Mouse (Mus musculus): Measurements from ENCODE around the gene Map6.
A peak's percentile ranks its signal among the peaks of the same experiment; 100 is the strongest.
"Not testable (repeated sequence)": the region's sequence is repeated elsewhere in the genome, so short reads cannot be mapped to it uniquely, and the experiment has no call there.

Map6 gene

DNA sequence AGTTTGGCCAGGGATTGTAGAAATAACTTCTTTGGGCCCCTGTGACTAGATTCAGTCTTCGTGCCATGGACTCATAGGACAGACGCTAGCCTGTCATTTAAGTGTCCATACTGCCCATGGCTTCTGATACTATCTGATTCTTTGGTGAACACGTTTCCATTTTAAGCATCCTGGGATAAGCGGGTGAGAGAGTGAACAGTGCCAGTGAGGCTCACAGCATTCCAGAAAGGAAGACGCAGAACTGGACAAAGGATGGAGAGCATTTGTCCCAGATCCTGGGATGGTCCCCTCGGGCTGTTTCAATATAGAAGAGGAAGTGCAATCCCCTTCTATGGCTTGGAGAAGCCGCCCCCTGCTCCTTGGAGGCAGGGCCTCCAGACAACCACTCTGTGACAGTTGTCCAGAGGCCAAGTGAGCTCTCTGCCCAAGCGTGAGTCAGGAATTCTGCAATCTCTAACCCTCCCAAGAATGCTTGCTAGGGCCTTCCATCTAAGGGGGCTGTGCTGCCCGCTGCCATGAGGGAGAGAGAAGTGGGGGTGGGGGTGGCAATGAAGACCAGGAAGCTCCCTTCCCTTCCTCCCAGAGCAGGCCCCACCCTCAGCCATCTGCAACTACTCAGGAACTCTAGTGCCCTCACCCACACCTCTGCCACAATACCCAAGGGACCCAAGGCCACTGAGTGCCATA is 89.1 kb downstream of the Map6 start:
- DNase-seq (ENCODE audit: low spot score): peak; percentile 33

DNA sequence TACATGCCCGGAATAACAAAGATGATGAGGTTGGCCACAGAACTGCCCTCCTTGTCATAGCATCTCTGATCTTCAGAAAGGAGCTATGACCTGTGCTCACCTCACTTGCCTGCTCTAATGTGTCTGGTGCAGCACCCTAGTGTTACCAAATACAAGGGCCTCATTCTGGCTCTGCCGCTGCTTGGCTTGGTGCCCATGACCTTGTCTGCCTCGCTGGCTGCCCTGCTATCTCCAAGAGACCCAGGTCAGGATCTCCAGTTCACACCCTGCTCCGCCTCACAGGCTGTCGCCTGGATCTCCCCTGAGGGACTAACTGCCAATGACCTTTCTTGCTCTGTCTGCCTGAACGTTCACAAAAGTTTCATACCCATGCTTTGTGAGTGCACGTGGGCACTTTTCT is 90.0 kb downstream of the Map6 start:
- DNase-seq (ENCODE audit: low spot score): no peak

DNA sequence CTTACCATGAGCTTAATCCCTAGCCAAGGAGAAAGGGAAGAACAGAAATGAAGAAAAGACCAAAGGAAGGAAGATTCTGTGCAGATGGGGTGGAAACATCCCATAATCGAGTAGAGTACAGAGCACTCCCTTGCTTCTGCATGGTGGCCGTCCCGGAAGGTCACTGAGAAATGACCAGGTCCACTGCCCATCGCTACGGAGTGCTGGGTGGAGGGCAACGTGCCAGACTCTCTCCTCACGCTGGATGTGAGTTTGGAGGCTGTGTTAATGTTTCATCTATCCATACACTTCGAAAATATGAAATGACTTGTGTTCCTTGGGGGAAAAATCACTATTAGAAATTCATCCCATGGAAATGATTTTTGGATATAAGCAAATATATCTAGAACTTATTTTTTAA is 91.1 kb downstream of the Map6 start:
- no peak for DNase-seq (ENCODE audit: low spot score)

DNA sequence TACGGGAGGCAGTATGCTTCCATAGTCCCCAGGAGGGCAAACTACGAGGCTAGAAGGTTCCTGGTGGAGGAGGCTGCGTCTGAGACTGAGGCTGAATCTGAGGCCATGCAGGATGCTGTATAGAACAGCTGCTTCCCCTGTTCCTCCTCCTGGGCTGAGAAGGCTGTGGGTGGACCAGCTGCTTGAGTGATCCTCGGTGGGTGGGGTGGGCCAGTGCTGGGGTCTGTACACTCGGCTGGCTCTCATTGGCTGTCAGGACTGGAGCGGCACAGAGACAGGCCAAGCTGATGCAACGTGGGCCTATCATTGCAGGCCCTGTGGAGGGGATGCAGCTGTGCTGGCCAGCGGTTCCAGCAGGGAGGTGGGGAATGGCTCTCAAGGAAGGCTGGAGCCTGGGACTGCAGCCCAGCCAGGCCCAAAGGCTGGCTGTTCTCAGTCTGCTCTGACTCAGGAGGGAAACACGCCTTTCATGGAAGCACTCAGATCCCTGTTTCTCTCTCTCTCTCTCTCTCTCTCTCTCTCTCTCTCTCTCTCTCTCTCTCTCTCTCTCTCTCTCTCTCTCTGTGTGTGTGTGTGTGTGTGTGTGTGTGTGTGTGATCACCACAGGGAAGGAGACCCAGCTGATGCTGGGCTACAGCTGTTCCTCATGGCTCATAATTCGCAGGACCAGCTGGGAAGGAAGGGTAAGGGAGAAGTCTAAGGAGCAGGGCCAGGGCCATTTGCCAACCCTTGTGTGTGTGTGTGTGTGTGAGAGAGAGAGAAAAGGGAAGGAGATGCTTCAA is 93.0 kb downstream of the Map6 start:
- peak; percentile 59 for DNase-seq (ENCODE audit: low spot score)

DNA sequence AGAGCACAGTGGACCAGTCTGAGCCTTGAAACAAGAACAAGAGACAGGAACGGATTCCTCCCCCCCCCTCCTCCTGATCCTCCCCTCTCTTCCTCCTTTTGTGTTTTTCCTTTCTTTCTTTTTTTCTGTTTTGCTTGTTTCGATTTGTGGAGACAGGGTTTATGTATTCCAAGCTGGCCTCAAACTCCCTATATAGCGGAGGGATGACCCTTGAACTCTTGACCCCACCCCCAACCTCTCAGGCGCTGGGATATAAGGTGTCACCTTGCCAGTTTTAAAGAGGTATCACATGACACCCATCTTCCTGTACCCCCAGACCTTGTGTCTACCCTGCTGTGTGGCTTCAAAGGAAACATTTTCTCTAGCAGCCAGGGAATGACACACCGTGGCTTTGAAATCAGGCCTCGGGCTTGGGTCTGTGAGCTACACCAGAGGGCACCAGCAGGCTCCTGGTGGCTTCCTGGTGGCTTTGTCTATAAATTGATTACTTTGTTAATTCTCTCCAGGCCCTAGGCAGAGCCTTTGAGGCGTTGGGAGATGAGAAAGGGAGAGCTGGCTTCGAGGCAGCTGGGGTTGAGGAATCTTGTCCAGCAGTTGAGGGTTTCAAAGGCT is 93.7 kb downstream of the Map6 start:
- DNase-seq (ENCODE audit: low spot score): no peak

DNA sequence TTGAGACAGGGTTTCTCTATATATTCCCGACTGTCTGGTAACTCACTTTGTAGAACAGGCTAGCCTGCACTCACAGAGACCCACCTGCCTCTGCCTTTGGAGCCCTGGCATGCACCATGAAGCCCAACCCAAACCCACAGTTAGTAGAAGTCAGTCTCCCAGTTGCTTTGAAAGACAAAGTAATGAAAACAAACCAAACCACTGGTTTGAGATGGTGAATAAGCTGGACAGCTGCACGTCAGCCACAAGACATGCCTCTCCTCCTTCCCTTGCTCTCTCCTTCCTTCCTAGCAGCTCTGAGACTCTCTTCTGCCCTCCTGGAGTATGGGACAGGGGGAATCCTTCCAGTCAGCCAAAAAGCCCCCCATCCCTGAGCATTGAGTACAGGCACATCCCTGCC is 94.9 kb downstream of the Map6 start:
- DNase-seq (ENCODE audit: low spot score): no peak

DNA sequence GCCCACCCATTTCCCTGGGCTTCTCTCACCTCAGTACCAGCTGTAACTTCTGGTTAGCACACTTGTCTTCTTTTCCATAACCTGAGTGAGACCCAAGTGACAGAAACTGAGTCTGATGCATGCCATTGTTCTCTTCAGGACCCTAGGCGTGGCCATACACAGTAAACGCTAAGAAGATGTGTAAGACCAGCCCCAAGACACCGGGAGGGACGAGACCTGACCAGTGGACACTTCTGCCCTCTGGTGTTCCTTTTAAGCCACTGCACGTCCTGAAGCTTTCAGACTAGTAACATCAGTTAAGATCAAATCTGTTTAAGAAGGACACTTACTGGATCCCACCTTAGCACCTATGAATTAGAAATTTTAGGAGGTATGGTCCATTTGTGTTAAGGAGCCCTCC is 97.8 kb downstream of the Map6 start:
- DNase-seq (ENCODE audit: low spot score): peak; percentile 56

DNA sequence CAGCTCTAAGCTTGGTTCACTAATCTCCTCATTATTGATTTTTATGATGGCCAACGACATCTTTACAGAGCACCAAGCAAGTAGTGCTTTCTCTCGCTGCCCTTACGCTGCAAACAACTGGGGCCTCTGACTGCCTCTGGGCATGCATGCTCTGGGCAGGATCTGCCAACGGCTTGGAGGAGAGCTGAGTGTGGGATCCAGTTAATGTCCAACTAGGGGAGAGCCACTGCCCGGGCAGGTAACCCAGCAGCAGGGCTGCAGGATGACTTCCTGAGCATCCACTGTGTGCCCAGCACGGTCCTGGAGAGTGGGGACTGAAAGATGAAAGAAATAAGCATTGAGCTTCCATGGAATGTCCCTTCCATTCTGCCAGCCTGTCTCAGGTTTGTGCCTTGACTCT is 99.5 kb downstream of the Map6 start:
- no peak for DNase-seq (ENCODE audit: low spot score)

DNA sequence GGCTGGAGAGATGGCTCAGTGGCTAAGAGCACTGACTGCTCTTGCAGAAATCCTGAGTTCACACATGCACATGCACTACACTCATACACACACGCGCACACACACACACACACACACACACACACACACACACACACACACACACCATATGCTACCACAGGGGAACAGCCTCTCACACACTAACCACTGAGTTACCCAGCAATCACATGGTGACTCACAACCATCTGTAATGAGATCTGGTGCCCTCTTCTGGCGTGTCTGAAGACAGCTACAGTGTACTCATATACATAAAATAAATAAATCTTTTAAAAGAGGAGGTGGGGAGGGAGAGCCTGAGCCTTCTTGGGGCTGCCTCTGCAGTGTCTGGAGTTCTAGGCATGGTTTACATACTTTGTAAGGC is 107.1 kb downstream of the Map6 start:
- DNase-seq (ENCODE audit: low spot score): not testable (repeated sequence)

DNA sequence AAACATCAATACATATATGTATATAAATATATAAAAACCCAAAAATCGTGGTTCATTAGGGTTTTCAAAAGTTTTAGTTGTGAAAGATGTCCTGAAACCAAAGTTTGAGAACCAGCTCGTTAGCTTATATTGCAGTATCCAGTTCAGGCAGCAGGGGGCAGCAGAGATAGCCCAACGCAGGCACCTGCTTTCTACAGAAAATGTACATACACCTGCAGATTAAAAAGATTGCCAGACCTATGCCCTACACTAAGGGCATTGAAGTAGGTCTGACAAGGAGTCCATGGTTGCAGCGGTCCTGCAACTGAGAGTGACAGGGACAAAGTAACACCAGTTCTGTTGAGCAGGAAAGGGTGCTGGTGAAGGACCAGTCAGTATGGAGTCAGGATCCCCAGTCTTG is 108.2 kb downstream of the Map6 start:
- DNase-seq (ENCODE audit: low spot score): peak; percentile 89

DNA sequence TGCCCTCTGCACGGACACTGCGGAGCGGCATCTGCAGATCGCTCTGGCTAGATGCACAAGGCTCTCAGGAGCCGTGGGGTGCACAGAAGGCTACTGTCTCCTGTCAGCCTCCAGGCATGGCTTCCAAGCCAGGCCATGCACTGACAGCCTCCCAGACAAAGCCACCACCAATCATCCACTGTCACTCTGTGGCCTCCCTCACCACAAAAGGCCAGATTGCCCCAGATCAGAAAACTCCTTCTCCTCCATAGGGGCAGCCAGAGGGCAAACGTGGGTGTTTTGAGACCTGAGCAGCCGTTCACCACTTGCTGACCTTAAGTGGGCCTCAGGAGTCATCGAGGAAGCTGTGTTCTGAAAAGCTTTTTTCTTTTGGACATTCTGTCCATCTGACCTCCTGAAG is 111.6 kb downstream of the Map6 start:
- DNase-seq (ENCODE audit: low spot score): no peak

DNA sequence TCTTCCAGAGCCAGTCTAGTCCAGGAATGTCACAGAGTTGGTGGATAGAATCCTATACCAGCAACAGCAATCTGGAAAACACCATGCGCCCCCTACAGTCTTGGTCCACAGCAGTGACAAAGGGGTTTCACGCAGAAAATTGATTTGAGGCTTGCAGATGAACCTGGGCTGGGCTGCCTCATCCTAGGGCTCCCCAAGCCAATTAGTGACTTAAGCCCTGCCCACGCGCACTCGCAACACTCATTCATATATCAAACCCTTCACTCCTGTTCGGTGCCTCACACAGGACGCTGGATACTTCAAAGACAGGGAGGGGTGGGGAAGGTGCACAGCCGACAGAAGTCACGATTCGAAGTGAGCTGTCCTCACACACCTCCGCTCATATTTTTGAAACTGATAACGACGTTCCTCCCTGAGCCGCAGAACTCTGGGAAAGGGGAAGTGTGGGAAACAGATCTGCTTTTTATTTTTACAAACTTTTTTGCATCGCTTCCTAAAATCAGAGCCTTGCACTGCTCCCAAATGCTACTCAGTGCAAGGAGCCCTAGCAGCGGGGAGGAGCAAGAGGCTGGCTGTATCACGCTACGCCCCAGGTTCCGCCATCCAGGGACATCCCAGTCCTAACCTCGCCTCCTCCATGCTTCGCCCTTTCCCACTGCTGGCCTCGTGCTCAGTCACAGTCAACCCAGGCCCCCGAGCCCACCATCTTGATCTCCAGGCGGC is 113.4 kb downstream of the Map6 start:
- no peak for DNase-seq (ENCODE audit: low spot score)

DNA sequence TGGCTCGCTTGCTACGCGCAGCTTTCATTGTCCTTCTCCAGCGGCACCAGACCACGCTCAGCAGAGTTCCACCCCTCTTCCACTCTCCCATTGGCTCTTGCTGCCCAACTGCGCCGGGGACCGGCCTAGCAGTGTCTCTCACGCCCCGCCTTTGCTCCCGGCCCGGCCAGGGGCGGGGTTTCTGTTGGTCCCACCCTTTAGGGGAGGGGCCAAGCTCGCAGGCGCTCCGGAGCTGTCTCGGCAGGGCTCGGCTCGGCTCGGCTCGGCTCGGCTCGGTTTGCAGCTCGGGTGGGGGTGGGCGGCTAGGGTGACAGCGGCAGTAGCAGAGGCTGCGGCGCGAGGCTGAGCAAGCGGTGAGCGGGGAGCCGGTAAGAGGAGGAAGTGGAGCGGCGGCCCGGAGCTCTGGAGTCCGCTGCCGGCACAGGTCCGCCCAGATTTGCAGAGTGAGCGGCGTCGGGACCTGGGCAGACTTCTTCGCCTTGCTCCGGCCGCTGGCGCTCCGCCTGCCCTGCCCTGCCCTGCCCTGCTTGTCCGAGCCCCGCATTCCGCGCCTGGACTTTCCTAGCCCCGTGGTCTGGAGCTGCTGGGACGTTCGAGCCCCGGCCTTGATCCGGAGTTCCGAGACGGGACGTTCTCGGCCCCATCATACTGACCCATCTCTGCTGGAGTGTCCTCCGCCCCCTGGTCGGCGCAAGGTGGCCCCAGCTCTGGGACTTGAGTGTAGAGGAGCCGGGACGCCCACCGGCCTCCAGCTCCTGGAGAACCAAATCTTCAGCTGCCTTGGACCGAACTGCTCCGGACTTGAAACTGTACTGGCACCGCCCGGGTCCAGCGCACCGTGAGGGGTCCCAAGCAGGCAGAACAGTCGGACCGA is 114.2 kb downstream of the Map6 start, which contains the start of gene Gdpd5:
TSS of gene Gdpd5 (plus strand) at position 201 of the 874 bp plus-strand sequence.
- DNase-seq (ENCODE audit: low spot score): peak; percentile 100

DNA sequence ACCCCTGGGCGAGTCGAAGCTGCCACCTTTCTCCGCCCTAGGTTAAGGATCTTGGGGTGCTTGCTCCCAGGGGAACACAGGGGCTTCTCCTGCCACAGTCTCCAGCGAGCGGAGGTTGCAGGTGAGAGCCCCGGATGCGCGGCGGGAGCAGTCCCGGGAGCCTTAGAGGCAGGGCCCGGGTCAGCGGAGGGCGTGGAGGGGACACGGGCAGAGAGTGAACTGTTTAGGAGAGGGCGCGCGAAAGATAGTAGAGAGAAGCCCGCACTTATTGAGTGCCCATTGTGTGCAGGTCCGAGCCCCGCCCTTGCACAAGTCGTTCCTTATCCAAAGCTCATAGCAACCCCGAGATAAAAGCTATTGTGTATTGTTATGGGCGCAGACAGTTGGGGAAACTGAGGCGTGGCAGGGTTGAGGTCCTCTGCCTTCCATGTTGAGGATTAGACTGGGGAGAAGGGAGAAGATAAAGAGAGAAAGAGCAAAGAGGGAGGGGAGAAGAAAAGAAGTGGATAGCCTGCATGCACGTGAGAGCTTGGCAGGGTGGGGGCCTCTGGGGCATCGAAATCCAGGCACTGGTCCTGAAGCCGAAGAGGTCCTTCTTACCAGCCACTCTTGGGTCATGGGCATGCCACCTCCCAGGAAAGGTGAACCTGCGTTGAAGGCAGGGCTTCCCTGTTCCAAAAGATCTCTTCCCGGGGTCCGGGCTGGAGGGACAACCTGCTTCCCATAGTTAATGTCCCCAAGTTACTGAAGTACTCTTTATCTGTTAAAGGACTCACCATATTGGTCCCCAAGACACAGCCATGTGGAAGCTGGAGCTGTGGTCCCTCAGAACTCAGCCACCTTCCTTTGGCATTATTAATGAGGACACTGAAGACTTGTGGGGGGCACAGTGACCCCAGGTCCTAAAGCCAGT is 115.1 kb downstream of the Map6 start:
- DNase-seq (ENCODE audit: low spot score): no peak

DNA sequence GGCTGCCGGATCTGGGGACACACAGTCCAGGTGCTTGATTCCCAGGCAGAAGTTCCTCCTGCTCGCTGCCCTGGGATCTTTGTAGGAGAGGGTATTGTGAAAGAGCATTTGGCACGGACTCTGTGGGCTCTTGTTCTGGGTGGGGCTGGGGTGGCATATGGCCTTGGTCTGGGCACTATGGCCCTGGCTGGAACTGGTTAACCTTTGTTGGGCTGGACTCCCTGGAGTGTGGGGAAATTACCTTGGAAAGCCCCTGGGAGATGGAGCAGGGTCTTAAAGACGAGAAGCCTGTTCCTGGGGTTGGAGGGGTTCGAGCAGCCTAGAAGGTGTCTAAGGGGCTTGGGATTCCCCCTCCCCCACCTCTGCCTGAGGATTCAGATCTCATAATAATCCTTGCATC is 116.0 kb downstream of the Map6 start:
- DNase-seq (ENCODE audit: low spot score): no peak

DNA sequence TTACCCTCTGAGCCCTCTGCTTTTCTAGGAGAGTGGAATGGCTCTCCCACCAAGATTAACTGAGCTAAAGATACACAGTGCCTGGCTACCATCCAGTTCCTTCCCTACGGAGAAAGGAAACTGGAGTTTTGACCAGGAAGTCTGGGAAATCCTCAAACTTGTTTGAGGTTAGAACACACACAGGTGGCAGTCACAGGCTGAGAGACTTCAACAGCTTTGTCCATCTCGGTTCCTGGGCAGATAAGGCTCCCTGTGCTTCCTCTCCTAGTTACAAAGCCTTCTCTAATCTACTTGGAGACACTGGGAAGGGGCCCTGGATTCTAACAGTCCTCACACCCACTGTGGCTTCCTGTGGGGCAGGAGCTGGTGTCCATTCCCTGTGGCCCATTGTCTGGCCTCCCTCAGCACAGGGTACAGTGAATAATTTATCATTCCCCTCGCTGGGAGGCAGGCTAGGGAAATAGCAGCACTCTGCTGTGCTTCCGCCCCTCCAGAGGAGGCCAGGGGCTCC is 116.9 kb downstream of the Map6 start:
- no peak for DNase-seq (ENCODE audit: low spot score)

DNA sequence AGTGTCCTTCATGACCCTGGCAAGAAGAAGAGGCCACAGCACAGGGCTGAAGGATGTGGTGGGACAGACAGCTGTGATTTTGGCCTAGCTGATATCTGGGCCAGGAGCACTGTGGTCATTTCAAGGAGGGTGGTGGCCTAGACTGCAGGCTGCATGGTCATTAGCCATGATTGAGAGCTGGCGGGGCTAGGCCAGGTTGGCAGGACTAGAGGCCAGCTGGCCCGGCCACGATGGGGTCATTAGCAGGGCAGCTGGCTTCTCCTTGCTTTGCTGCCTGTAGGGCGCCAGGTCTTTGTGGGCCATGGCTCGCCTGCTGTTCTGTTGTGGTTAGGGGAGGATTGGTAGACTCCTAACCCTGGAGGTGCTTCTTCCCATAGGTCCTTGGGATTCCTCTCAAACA is 118.8 kb downstream of the Map6 start:
- DNase-seq (ENCODE audit: low spot score): no peak

Data from urinary bladder, postnatal 25 days (tissue).